Mouse (Mus musculus) thymus, postnatal 10 days (tissue): ENCODE results near the gene Unk.
"Not testable (repeated sequence)": the region's sequence is repeated elsewhere in the genome, so short reads cannot be mapped to it uniquely, and the experiment has no call there.

Source experiments
- DNase-seq, 2 experiments: peaks; one replicate each; pipeline ENCODE4 v3.0.0; 2021; ENCODE audit warnings: low spot score in 2 of 2

The Unk gene

GRCm38 (mm10) chr11:116088741-116089394, 58.7 kb downstream of the Unk start:
- no peak for DNase-seq

- DNase-seq, result no peak
Measured at GRCm38 (mm10) chr11:116089545-116089944, 59.4 kb downstream of the Unk start.

- DNase-seq, result no peak
Measured at GRCm38 (mm10) chr11:116091591-116091990, 61.5 kb downstream of the Unk start.

GRCm38 (mm10) chr11:116092959-116093358, 62.8 kb downstream of the Unk start:
- DNase-seq, result not testable (repeated sequence)

- no peak for DNase-seq
Measured at GRCm38 (mm10) chr11:116093771-116094565, 63.8 kb downstream of the Unk start.

GRCm38 (mm10) chr11:116095573-116095972, 65.5 kb downstream of the Unk start:
- DNase-seq, result no peak

GRCm38 (mm10) chr11:116096213-116097108, 66.3 kb downstream of the Unk start:
- DNase-seq, result no peak

- no peak for DNase-seq
Measured at GRCm38 (mm10) chr11:116098711-116099460, 68.8 kb downstream of the Unk start.

GRCm38 (mm10) chr11:116099462-116099861, 69.3 kb downstream of the Unk start:
- no peak for DNase-seq

GRCm38 (mm10) chr11:116100385-116100784, 70.3 kb downstream of the Unk start:
- no peak for DNase-seq

GRCm38 (mm10) chr11:116100839-116101238, 70.7 kb downstream of the Unk start:
- no peak for DNase-seq

- no peak for DNase-seq
Measured at GRCm38 (mm10) chr11:116101931-116102381, 71.8 kb downstream of the Unk start.

- DNase-seq, result no peak
Measured at GRCm38 (mm10) chr11:116102472-116102871, 72.3 kb downstream of the Unk start.

GRCm38 (mm10) chr11:116103572-116103971, 73.5 kb downstream of the Unk start:
- DNase-seq, result no peak

GRCm38 (mm10) chr11:116104006-116104646, 74.0 kb downstream of the Unk start:
- DNase-seq, result no peak

- no peak for DNase-seq
Measured at GRCm38 (mm10) chr11:116105065-116105464, 74.9 kb downstream of the Unk start.

GRCm38 (mm10) chr11:116106154-116106962, 76.2 kb downstream of the Unk start:
- DNase-seq, result no peak

GRCm38 (mm10) chr11:116106963-116107776, 77.0 kb downstream of the Unk start:
- no peak for DNase-seq

GRCm38 (mm10) chr11:116107777-116108285, 77.7 kb downstream of the Unk start:
- no peak for DNase-seq
